Mouse (Mus musculus) liver, postnatal 0 days (tissue): ENCODE data around the gene Pparg.

Experiments used
- CTCF ChIP-seq: sonication (generic); IDR thresholded peaks from 2 replicates; pipeline ENCODE4 v1.5.1; 2016; ENCODE audit warnings: antibody characterized with exemption, low read depth
- EP300 ChIP-seq: IDR thresholded peaks from 2 replicates; pipeline ENCODE4 v1.6.1; 2016; ENCODE audit warnings: antibody characterized with exemption, low read depth, mild to moderate bottlenecking

DNA sequence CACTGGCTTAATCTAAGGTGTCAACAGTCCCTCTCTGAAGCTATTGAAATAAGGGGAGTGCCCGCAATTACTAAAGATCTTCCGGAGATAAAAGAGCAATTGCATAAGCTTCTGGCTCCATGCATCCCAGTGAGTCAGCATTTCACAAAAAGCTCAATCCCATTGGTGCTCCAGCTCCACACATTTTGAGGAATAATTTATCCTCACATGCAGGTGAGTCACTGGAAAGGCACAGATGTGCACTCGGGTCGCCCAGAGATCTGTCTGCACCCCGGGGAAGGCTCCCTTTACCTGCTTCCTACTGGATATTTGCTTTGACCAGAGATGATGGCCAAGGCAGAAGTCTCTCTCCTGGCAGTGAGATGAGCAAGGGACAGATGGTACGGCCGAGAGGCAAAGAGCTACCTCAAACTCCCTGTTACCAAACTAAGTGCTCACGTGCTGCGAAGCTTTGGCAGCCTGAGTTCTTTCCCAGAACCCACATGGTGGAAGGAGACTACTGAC lies 47.5 kb upstream of the Pparg start:
- no peak for TF ChIP-seq CTCF
- TF ChIP-seq EP300 = no peak
